Mouse (Mus musculus) heart, postnatal 0 days (tissue): ENCODE results near the gene A4galt. TPM values are rescaled to one million over a fixed set of nuclear protein-coding genes. Genes with fewer than 3 reads are reported as not detected.

Source experiments
- ATAC-seq: fragments of 200-750 bp; cut with Nextera tagmentation; 2 replicates; pipeline ENCODE4 v1.8.0; 2017; ENCODE audit warnings: low read depth, moderate number of reproducible peaks, moderate library complexity; ENCODE audit not compliant: insufficient read depth
- DNase-seq: peaks from one replicate; pipeline ENCODE4 v3.0.0-alpha.2; 2016; ENCODE audit warnings: low spot score
- H3K27ac ChIP-seq: fragments of 300-500 bp; sonication (generic); 2 replicates; pipeline ENCODE4 v1.5.1; 2014; ENCODE audit warnings: low read depth, mild to moderate bottlenecking
- H3K27me3 ChIP-seq: fragments of 300-500 bp; sonication (generic); 2 replicates; pipeline ENCODE4 v1.6.1; 2014; ENCODE audit warnings: low read length, mixed read lengths; ENCODE audit not compliant: control insufficient read depth, insufficient read depth
- H3K36me3 ChIP-seq: fragments of 300-500 bp; sonication (generic); replicated peaks from 2 replicates; pipeline ENCODE4 v1.6.1; 2014; ENCODE audit warnings: low read length, mixed read lengths; ENCODE audit not compliant: control insufficient read depth, insufficient read depth
- H3K4me1 ChIP-seq: fragments of 300-500 bp; sonication (generic); 2 replicates; pipeline ENCODE4 v1.6.1; 2014; ENCODE audit warnings: antibody characterized with exemption; ENCODE audit not compliant: control insufficient read depth, insufficient read depth
- H3K4me2 ChIP-seq: fragments of 300-500 bp; sonication (generic); 2 replicates; pipeline ENCODE4 v1.6.1; 2014; ENCODE audit warnings: low read depth, mild to moderate bottlenecking, low read length, moderate library complexity
- H3K4me3 ChIP-seq: fragments of 300-500 bp; sonication (generic); 2 replicates; pipeline ENCODE4 v1.5.1; 2014; ENCODE audit warnings: low read depth, low read length
- H3K9ac ChIP-seq: fragments of 300-500 bp; sonication (generic); replicated peaks from 2 replicates; pipeline ENCODE4 v1.6.1; 2014; ENCODE audit warnings: low read depth, low read length, mixed read lengths
- H3K9me3 ChIP-seq: fragments of 300-500 bp; sonication (generic); replicated peaks from 2 replicates; pipeline ENCODE4 v1.6.1; 2016; ENCODE audit warnings: low read length; ENCODE audit not compliant: control insufficient read depth
- CTCF ChIP-seq: IDR thresholded peaks from 2 replicates; pipeline ENCODE4 v1.5.1; 2016; ENCODE audit warnings: antibody characterized with exemption, control low read depth, low read depth
- EP300 ChIP-seq: IDR thresholded peaks from 2 replicates; pipeline ENCODE4 v1.6.1; 2016; ENCODE audit warnings: antibody characterized with exemption, low read depth
- WGBS: fragments of 180-500 bp; shearing (Covaris S2); extraction: QIAGEN DNeasy Blood & Tissue Kit; methylation state at CpG from one replicate; pipeline ENCODE4 v1.1.7; 2014; 5-methylcytosine and 5-hydroxymethylcytosine counted together
- polyA plus RNA-seq: library from polyadenylated mRNA; unstranded; fragments of >200 nt; fragmentation: Nextera tagmentation; extraction: Ambion mirVana; gene quantifications from 2 replicates; pipeline ENCODE4 v1.2.1, GENCODE M21; 2015
- total RNA-seq: library from RNA; depleted of rRNA; stranded (reverse); fragments of >200 nt; gene quantifications from 2 replicates; pipeline ENCODE4 v1.2.3, GENCODE M21; 2014; ENCODE audit warnings: low replicate concordance; rRNA removed

The A4galt gene
- total RNA-seq (3.0 and 3.2 TPM in 2 replicates), polyA plus RNA-seq (1.6 and 2.0 TPM in 2 replicates)

DNA sequence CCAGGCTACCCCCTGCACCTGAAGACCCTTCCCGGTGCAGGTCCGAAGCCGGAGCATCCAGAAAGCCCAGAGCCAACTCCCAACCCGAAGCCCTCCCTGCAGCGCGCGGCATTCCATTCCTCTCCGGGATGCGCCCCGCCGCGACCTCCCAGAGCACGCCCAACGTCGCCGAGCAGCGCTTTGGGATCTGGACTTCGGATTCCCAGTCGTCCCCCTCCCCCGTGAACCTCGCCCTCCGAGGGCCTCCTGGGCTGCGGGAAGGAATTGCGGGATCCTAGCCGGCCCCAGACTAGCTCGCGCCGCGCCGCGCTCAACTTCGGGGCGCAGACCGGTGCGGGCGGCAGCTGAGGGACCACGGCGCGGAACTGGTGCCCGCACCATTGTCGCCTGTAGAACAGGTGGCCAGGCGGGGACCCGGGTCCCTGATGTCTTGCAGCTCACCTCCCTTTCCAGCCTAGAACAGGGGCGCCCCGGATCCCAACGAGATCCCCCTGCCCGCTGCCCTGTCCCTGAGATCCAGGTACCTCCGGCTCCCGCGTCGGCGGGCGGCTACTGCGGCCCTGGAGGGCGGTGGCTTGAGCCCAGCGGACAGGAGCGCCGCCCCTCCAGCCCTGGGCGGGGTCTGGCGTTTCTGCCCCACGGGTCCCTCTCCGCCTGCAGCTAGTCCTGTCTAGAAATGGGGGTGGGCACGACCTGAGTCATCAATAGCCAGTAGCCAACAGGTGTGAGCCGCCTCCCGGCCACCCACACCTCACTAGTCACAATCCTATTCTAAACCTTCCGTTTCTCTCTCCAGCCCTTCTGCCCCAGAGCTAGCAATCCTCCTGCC is at the start of gene A4galt:
Gene A4galt, minus strand, starts transcription at position 599 of the 829 bp plus-strand sequence.
- 4% methylated on average over 60 of the region's 66 CpGs for WGBS
- DNase-seq (no peak), ATAC-seq (peak; percentile 55; the same call in 1 of the 2 replicates)
- peaks cover 35% of the 10 kb centered on the region for H3K27me3 ChIP-seq
- peak within 1 kb of the TSS; percentile 41 for H3K9ac ChIP-seq
- H3K4me2 ChIP-seq, result peak within 1 kb of the TSS; percentile 78
- no peaks in the 10 kb centered on the region for H3K4me1 ChIP-seq
- TF ChIP-seq EP300 (no peak), CTCF (no peak)
- no peaks in the 10 kb centered on the region for H3K9me3 ChIP-seq
- H3K4me3 ChIP-seq, result peak within 1 kb of the TSS; percentile 55
- H3K27ac ChIP-seq, result no peak within 1 kb of the TSS
- no peaks in the 10 kb centered on the region for H3K36me3 ChIP-seq

DNA sequence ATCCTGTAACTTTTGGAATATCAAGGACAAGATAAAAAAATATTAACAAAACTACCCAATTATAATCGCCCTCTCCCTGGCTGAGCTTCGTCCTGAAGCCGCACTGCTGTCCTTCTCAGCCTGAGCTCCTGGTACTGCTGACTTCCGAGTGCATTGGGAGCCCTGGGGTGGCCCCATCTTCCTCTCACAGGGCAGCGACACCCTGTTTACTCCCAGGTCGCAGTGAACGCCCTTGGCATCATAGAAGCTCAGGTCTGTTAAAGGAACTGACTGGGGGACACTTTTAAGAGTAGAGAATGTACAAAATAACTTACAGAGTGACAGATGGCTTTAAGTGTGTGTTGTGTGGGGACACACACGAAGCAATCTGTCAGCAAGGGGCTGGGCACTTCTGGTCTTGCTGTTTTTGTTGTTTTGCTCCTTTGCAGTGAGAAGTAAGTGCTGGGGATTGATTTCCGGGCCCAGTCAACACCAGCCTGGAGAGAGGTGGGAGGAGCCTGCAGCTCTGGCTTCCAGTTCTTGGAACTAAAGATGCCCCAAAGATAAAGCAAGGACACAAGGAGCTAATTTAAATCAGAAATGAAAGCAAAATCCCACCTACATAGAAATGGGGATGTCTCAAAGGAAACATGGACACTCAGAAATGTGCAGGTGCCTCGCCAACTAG is 48.5 kb upstream of the A4galt start:
- DNase-seq (no peak), ATAC-seq (no peak)
- Histone ChIP-seq H3K4me1 (peaks cover 9% of the 10 kb centered on the region; the same call in 1 of the 2 replicates), H3K9ac (no peak overlapping the region), H3K4me3 (no peak overlapping the region), H3K36me3 (peaks cover 26% of the 10 kb centered on the region), H3K27me3 (no peaks in the 10 kb centered on the region), H3K4me2 (no peak overlapping the region), H3K9me3 (no peaks in the 10 kb centered on the region), H3K27ac (0 out of 2 replicates have a peak overlapping the region, but pooled peaks have one; percentile 8)
- no peak for TF ChIP-seq EP300
- WGBS, result 49% methylated on average over 10 of the region's 10 CpGs

DNA sequence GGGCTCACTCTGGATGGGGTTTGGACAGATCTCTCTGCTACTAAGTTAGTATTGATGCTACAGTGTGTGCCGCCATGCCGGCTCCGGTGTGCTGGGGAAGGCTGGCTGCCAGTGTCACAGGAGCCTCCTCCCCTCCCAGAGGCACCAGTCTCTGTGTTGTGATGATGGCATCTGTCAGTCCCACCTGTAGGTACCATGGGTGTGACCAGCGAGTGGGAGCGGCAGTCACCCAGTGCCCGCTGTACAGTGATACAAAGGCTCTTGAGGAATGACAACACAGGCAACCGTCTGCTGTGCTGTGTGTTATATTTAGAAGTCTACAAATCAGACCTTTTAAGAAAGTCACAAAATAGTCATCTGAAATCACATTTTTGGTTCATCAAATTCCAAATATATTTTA is 47.9 kb upstream of the A4galt start:
- Histone ChIP-seq H3K36me3 (peaks cover 26% of the 10 kb centered on the region), H3K4me1 (peaks cover 9% of the 10 kb centered on the region; the same call in 1 of the 2 replicates), H3K4me3 (no peak overlapping the region), H3K9me3 (no peaks in the 10 kb centered on the region), H3K27ac (no peak overlapping the region), H3K9ac (no peak overlapping the region), H3K27me3 (no peaks in the 10 kb centered on the region), H3K4me2 (no peak overlapping the region)
- no peak for ATAC-seq
- TF ChIP-seq CTCF (no peak), EP300 (no peak)
- 53% methylated on average over 7 of the region's 7 CpGs for WGBS
- no peak for DNase-seq

DNA sequence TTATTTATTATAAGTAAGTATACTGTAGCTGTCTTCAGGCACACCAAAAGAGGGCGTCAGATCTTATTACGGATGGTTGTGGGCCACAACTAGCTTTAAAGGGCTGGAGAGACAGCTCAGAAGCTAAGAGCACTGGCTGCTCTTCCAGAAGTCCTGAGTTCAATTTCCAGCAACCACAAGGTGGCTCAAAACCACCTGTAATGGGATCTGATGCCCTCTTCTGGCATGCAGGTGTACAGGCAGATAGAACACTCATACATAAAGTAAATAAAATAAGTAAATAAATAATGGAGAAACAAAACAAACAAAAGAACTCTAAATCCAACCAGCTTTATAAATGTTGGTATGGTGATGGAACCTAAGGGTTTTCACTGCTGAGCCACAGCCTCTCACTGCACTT is 47.2 kb upstream of the A4galt start:
- Histone ChIP-seq H3K9ac (no peak overlapping the region), H3K27me3 (no peaks in the 10 kb centered on the region), H3K4me2 (no peak overlapping the region), H3K4me3 (no peak overlapping the region), H3K4me1 (peaks cover 8% of the 10 kb centered on the region; the same call in 1 of the 2 replicates), H3K27ac (no peak overlapping the region), H3K36me3 (peaks cover 22% of the 10 kb centered on the region), H3K9me3 (no peaks in the 10 kb centered on the region)
- ATAC-seq (no peak), DNase-seq (no peak)
- TF ChIP-seq CTCF (peak; percentile 33), EP300 (no peak)
- WGBS, result 93% methylated on average over 2 of the region's 2 CpGs

DNA sequence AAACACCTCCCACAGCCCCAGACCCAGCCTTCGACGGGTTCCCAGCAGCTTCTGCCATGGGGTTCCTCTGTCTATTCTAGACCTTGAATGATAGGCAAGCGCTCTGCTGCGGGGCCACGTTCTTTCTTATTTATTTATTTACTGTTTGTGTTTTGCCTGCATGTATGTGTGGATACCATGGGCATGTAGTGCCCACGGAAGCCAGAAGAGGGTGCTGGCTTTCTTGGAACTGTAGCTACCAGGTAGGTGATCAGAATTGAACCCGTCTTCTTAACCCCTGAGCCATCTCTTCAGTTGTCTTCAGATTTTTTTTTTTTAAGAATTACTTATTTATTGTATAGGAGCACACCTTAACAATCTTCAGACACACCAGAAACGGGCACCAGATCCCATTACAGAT is 46.7 kb upstream of the A4galt start:
- Histone ChIP-seq H3K36me3 (peaks cover 22% of the 10 kb centered on the region), H3K9ac (no peak overlapping the region), H3K9me3 (no peaks in the 10 kb centered on the region), H3K4me2 (no peak overlapping the region), H3K4me1 (peaks cover 11% of the 10 kb centered on the region; the same call in 1 of the 2 replicates), H3K27ac (no peak overlapping the region), H3K27me3 (no peaks in the 10 kb centered on the region), H3K4me3 (no peak overlapping the region)
- no peak for ATAC-seq
- TF ChIP-seq EP300 (no peak), CTCF (no peak)
- 87% methylated on average over 8 of the region's 8 CpGs for WGBS
- no peak for DNase-seq
